Mouse (Mus musculus) kidney, embryonic 14.5 days (tissue): ENCODE data around the gene Bag2. TPM values are rescaled to one million over a fixed set of nuclear protein-coding genes. Genes with fewer than 3 reads are reported as not detected.
"Not testable (repeated sequence)": the region's sequence is repeated elsewhere in the genome, so short reads cannot be mapped to it uniquely, and the experiment has no call there.

Source experiments
- ATAC-seq: fragments of 200-750 bp; cut with Nextera tagmentation; 2 replicates; pipeline ENCODE4 v1.8.0; 2017; ENCODE audit warnings: moderate number of reproducible peaks, mild to moderate bottlenecking, moderate TSS enrichment, moderate library complexity; ENCODE audit not compliant: low FRiP score, low TSS enrichment
- H3K27ac ChIP-seq: fragments of 300-500 bp; sonication (generic); 2 replicates; pipeline ENCODE4 v1.5.1; 2014; ENCODE audit warnings: low read depth, mild to moderate bottlenecking, low read length, moderate library complexity, mixed read lengths
- H3K27me3 ChIP-seq: fragments of 300-500 bp; sonication (generic); 2 replicates; pipeline ENCODE4 v1.6.1; 2014; ENCODE audit warnings: mild to moderate bottlenecking, low read length; ENCODE audit not compliant: control insufficient read depth, insufficient read depth
- H3K36me3 ChIP-seq: fragments of 300-500 bp; sonication (generic); 2 replicates; pipeline ENCODE4 v1.6.1; 2014; ENCODE audit warnings: low read length, mixed read lengths; ENCODE audit not compliant: control insufficient read depth, insufficient read depth
- H3K4me1 ChIP-seq: fragments of 300-500 bp; sonication (generic); 2 replicates; pipeline ENCODE4 v1.6.1; 2014; ENCODE audit warnings: low read length, mixed read lengths; ENCODE audit not compliant: control insufficient read depth, insufficient read depth
- H3K4me2 ChIP-seq: fragments of 300-500 bp; sonication (generic); replicated peaks from 2 replicates; pipeline ENCODE4 v1.6.1; 2014; ENCODE audit warnings: low read depth, mild to moderate bottlenecking, low read length
- H3K4me3 ChIP-seq: fragments of 300-500 bp; sonication (generic); 2 replicates; pipeline ENCODE4 v1.5.1; 2014; ENCODE audit warnings: mild to moderate bottlenecking, low read length
- H3K9ac ChIP-seq: fragments of 300-500 bp; sonication (generic); 2 replicates; pipeline ENCODE4 v1.6.1; 2014; ENCODE audit warnings: low read depth, mild to moderate bottlenecking, low read length, moderate library complexity
- H3K9me3 ChIP-seq: fragments of 300-500 bp; sonication (generic); 2 replicates; pipeline ENCODE4 v1.6.1; 2016; ENCODE audit warnings: low read length; ENCODE audit not compliant: control insufficient read depth
- WGBS: fragments of 180-500 bp; shearing (Covaris S2); extraction: QIAGEN DNeasy Blood & Tissue Kit; methylation state at CpG from one replicate; pipeline ENCODE4 v1.1.7; 2014; 5-methylcytosine and 5-hydroxymethylcytosine counted together
- polyA plus RNA-seq: library from polyadenylated mRNA; unstranded; fragments of >200 nt; fragmentation: Nextera tagmentation; extraction: Ambion mirVana; gene quantifications from 2 replicates; pipeline ENCODE4 v1.2.1, GENCODE M21; 2014

Gene Bag2
- polyA plus RNA-seq, 1 experiment from 2014 or later = 87.5 TPM

DNA sequence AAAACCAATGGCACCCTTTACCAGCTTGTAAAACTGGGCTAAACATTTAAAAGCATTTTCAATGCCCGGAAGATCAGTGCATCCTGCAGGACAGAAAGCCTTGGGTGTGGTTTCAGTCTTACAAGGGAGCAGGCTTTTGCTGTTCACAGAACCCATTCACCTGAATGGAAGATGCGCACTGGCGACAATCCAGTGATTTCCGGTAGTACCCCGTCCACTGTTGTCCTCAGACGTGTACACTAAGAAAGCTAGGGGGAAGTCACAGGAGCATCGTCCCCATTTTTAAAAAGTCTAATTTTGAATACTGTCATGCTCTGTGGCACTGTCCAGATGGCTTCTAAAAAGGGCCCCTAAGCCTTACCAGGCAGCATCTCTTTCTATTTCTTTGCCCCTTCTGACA lies 1.8 kb downstream of the Bag2 start:
- Histone ChIP-seq H3K27ac (peak overlapping the region; percentile 73), H3K9me3 (no peaks in the 10 kb centered on the region), H3K4me2 (peak overlapping the region; percentile 91), H3K27me3 (no peaks in the 10 kb centered on the region), H3K4me3 (peak overlapping the region; percentile 71), H3K4me1 (0 out of 2 replicates have a peak, but pooled peaks cover 7% of the 10 kb centered on the region), H3K9ac (no peak overlapping the region), H3K36me3 (peaks cover 5% of the 10 kb centered on the region; the same call in 1 of the 2 replicates)
- 70% methylated on average over 7 of the region's 7 CpGs for whole genome bisulfite sequencing
- no peak for ATAC-seq

DNA sequence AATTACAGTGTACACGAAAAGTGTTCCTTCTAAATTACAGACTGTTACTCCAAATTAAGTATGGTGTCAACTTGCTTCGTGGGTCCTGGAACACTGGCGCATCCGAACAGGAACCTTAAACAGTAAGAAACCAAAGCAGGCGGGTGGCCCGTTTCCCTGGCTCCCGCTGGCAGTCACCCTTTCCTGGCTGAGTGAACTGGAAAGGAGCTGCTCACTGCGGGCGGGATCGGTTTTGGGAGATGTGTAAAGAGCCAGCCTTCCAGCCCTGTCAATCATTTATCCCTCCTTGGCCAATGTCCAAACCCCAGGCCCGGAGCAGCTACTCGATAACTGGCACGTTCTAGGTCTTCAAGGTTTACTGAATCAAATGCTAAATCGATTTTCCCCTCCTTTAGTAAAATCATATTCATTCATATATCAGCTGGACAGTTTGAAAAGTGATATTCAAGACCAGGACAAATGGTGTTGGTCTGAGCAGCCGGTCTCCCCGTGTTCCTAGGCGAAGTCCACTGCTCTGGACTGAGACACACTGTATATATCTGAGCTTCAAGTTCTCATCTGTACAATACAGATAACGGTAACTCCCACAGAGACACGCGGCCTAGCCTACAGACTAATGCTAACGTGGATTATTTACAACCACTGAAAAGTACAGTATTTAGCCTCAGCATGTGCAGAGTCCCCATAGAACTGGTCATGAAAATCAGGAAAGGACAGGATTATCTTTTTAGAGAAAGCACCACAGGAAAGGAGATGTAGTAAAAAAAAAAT lies 2.4 kb downstream of the Bag2 start:
- Histone ChIP-seq H3K4me1 (0 out of 2 replicates have a peak, but pooled peaks cover 7% of the 10 kb centered on the region), H3K27me3 (no peaks in the 10 kb centered on the region), H3K27ac (peak overlapping the region; percentile 53; the same call in 1 of the 2 replicates), H3K4me2 (peak overlapping the region; percentile 91), H3K36me3 (peaks cover under 1% of the 10 kb centered on the region; the same call in 1 of the 2 replicates), H3K9me3 (no peaks in the 10 kb centered on the region), H3K9ac (no peak overlapping the region), H3K4me3 (no peak overlapping the region)
- ATAC-seq = no peak
- WGBS = 73% methylated on average over 21 of the region's 21 CpGs

DNA sequence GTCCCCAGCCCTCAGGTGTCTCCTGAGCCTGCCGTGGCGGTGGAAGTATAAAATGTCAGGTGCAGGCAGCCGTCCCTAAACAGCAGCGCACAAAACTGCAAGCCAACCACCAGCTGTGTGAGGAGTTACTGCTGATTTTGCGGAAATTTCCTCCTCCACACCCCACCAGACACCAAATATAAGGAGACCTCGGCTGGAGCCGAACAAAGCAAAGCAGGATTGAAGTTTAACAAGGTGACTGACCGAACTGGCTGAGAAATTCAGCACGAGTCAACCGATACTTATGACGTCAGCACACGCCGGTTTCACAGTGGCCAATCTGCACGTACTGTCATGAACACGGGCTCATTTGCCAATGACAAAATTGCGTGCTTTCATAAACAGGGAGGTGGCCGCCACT lies 3.5 kb downstream of the Bag2 start:
- Histone ChIP-seq H3K4me1 (0 out of 2 replicates have a peak, but pooled peaks cover 7% of the 10 kb centered on the region), H3K36me3 (no peaks in the 10 kb centered on the region; the same call in 1 of the 2 replicates), H3K4me2 (no peak overlapping the region), H3K27me3 (no peaks in the 10 kb centered on the region), H3K9me3 (no peaks in the 10 kb centered on the region), H3K4me3 (no peak overlapping the region), H3K27ac (peak overlapping the region; percentile 53), H3K9ac (no peak overlapping the region)
- no peak for ATAC-seq
- 77% methylated on average over 17 of the region's 17 CpGs for WGBS

DNA sequence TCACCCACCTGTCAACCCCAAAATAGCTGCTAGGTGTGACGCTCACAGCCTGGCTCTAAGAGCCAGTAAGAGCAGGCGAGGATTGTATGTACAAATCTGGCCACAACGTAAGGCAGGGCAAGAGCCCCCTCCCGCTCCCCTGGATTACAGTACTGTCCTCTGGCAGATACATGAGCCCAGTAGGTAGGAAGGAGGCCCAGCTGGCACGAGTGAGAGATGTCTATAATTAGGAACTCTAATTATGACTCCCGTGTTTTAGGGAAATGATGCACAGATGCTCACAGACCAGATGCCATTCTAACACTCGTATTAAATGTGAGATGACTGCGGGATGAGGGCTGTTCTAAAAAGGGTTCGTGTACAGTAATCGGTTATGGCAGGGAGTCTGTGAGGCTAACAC lies 6.3 kb downstream of the Bag2 start:
- Histone ChIP-seq H3K36me3 (peaks cover 8% of the 10 kb centered on the region), H3K4me1 (0 out of 2 replicates have a peak, but pooled peaks cover 7% of the 10 kb centered on the region), H3K4me3 (no peak overlapping the region), H3K9me3 (no peaks in the 10 kb centered on the region), H3K9ac (no peak overlapping the region), H3K27me3 (no peaks in the 10 kb centered on the region), H3K27ac (no peak overlapping the region), H3K4me2 (no peak overlapping the region)
- ATAC-seq = no peak
- WGBS = 93% methylated on average over 10 of the region's 10 CpGs

DNA sequence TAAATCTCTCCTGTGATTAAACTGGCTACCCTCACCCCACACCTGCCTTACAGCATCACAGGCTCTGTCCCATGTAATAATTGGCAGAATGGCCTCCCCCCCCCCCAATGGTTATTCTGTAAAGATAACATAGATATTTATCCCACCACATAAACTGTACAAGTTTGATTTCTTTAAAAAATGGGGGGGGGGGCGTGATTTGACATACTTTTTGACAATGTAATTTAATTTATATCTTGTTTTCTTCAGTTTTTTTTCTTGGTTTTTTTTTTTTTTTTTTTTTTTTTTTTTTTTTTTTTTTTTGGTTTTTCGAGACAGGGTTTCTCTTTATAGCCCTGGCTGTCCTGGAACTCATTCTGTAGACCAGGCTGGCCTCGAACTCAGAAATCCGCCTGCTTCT lies 7.9 kb downstream of the Bag2 start:
- not testable (repeated sequence) for H3K4me2 ChIP-seq, H3K27me3 ChIP-seq, ATAC-seq, H3K9me3 ChIP-seq, H3K4me3 ChIP-seq, H3K27ac ChIP-seq, H3K4me1 ChIP-seq, H3K9ac ChIP-seq
- WGBS = 93% methylated on average over 4 of the region's 4 CpGs
- peaks cover 16% of the 10 kb centered on the region for H3K36me3 ChIP-seq

DNA sequence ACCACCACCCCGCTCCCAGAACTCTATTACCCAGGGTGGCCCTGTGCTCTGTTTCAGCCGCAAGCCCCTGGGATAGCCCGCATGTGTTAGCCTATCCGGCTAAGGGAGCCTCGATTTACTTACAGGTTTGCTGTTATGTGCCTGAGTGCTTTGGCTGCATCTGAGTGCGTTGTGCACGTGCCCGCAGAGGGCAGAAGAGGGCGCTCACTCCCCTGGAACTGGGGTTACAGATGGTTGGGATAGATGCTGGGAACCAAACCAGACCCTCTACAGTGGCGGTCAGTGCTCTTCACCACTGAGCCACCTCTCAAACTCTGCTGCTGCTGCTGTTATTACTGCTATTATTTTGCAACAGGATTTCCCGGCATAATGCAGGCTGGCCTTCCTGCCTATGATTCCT lies 8.5 kb downstream of the Bag2 start:
- Histone ChIP-seq H3K4me1 (no peaks in the 10 kb centered on the region), H3K27me3 (no peaks in the 10 kb centered on the region), H3K9ac (no peak overlapping the region), H3K36me3 (peaks cover 16% of the 10 kb centered on the region), H3K9me3 (no peaks in the 10 kb centered on the region), H3K27ac (no peak overlapping the region), H3K4me2 (no peak overlapping the region), H3K4me3 (no peak overlapping the region)
- 94% methylated on average over 11 of the region's 11 CpGs for WGBS
- ATAC-seq = no peak

DNA sequence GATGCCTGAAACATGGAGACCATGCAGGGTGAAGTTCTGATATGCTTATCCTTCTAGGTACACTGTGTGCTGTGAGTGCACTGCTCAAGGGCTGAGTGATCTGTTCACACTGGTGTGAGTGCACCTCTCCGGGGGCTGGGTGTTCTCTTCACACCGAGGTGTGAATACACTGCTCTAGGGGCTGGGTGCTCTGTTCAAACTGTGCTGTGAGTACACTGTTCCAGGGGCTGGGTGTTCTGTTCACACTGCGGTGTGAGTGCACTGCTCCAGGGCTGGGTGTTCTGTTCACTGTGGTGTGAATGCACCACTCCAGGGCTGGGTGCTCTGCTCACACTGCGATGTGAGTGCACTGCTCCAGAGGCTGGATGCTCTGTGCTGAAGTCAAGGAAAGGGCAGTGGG lies 11.7 kb downstream of the Bag2 start:
- Histone ChIP-seq H3K9ac (no peak overlapping the region), H3K36me3 (peaks cover 23% of the 10 kb centered on the region), H3K27me3 (no peaks in the 10 kb centered on the region), H3K9me3 (no peaks in the 10 kb centered on the region), H3K4me1 (no peaks in the 10 kb centered on the region), H3K4me2 (no peak overlapping the region), H3K27ac (no peak overlapping the region), H3K4me3 (no peak overlapping the region)
- no peak for ATAC-seq
- WGBS = 89% methylated on average over 4 of the region's 4 CpGs

DNA sequence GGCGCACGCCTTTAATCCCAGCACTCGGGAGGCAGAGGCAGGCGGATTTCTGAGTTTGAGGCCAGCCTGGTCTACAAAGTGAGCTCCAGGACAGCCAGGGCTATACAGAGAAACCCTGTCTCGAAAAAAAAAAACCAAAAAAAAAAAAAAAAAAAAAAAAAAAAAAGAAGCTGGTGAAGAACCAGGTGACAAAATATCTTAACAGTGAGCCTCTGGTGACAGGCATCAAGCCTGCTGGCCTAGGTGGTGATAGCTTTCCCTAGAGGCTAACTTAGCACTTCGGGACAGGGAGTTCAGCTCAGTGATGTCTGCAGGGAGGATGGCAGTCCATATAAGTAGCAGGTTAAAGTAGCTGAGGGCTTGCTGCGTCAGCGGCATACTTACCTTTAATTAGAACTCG lies 12.8 kb downstream of the Bag2 start:
- H3K4me2 ChIP-seq, H3K4me3 ChIP-seq, H3K4me1 ChIP-seq, ATAC-seq, H3K27ac ChIP-seq, H3K9ac ChIP-seq, H3K27me3 ChIP-seq, H3K9me3 ChIP-seq: not testable (repeated sequence)
- peaks cover 31% of the 10 kb centered on the region for H3K36me3 ChIP-seq
- WGBS = 93% methylated on average over 9 of the region's 9 CpGs

DNA sequence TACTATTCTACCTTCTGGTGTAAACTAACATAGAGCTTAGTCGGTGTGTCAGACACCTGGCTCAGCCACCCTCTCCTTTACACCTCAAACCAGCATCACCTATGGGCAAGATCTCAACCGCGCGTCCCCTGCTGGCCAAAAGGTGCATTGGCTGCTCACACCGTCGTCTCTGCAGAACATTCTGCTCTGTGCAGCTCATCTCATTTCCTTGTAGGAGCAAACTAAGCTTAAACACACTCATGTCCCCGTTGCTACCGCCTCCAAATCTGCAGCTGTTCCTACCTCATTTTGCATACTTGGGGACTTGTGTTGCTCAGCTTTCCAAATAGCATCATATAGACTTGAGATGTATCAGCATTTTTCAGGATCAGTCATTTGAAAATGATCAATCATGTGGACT lies 14.7 kb downstream of the Bag2 start:
- H3K4me1 ChIP-seq = no peaks in the 10 kb centered on the region
- WGBS = 21% methylated on average over 8 of the region's 8 CpGs
- peaks cover 40% of the 10 kb centered on the region for H3K36me3 ChIP-seq
- no peaks in the 10 kb centered on the region for H3K27me3 ChIP-seq
- no peak overlapping the region for H3K9ac ChIP-seq
- no peaks in the 10 kb centered on the region for H3K9me3 ChIP-seq
- H3K4me2 ChIP-seq = no peak overlapping the region
- H3K27ac ChIP-seq = no peak overlapping the region
- ATAC-seq = 0 out of 2 replicates have a peak, but pooled peaks have one; percentile 21
- H3K4me3 ChIP-seq = no peak overlapping the region
